Mouse (Mus musculus) myocyte (in vitro differentiated cells): ENCODE data around the gene Gtse1.

ENCODE experiments used
- CEBPB ChIP-seq: IDR thresholded peaks from 2 replicates; pipeline ENCODE4 v1.6.1; 2011; ENCODE audit warnings: mild to moderate bottlenecking, moderate library complexity; ENCODE audit not compliant: poor library complexity, insufficient read depth, severe bottlenecking
- E2F4 ChIP-seq: IDR thresholded peaks from one replicate; pipeline ENCODE4 v1.6.1; 2011; ENCODE audit warnings: mild to moderate bottlenecking, control low read depth, moderate library complexity; ENCODE audit not compliant: insufficient read depth
- MAX ChIP-seq: IDR thresholded peaks from one replicate; pipeline ENCODE4 v1.6.1; 2011; ENCODE audit warnings: low read depth, mild to moderate bottlenecking, control low read depth
- POLR2A ChIP-seq: IDR thresholded peaks from one replicate; pipeline ENCODE4 v1.6.1; 2011; ENCODE audit warnings: low read depth, mild to moderate bottlenecking, control low read depth, moderate library complexity; ENCODE audit not compliant: insufficient read length
- REST ChIP-seq: IDR thresholded peaks from one replicate; pipeline ENCODE4 v1.6.1; 2011; ENCODE audit warnings: mild to moderate bottlenecking, control low read depth, moderate library complexity; ENCODE audit not compliant: insufficient read depth, insufficient read length
- USF1 ChIP-seq: IDR thresholded peaks from one replicate; pipeline ENCODE4 v1.6.1; 2011; ENCODE audit warnings: low read depth, mild to moderate bottlenecking, control low read depth, moderate library complexity

DNA sequence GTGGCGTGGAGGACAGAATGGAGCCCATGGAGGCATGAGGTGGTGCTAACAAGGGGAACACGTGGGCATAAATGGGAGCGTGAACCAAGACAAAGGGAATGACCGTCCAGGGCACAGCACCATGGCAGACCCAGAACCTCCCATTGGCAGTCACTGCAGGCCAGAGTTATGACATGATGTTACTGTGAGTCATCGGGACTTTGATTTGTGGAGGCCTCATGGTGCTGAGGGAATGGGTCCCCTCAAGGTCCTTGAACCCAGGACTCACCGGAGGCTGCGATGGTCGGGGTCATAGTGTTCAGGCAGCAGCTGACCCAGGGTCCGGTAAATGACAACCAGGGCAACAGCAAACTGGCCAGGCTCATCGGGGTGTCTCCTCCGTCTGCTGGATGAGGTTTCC, 62.3 kb downstream of the Gtse1 start:
- no peak for TF ChIP-seq MAX
- TF ChIP-seq USF1, result no peak
- no peak for TF ChIP-seq REST
- no peak for TF ChIP-seq CEBPB
- TF ChIP-seq POLR2A, result no peak
- TF ChIP-seq E2F4, result no peak
